Mouse (Mus musculus): ENCODE data around the gene Ehmt1. TPM values are rescaled to one million over a fixed set of nuclear protein-coding genes. Genes with fewer than 3 reads are reported as not detected.

The Ehmt1 gene
- polyA plus RNA-seq, 1 experiment from 2014 or later = 148 TPM

Small RNAs within 50 kb of the gene (microRNA-seq; reads per million reads assigned to microRNA genes)
- not detected for gene Gm22875

Other genes with a start within 250 kb of the Ehmt1 start
- 3.0 and 5.8 TPM in 2 replicates for gene Cacna1b, start 156.5 kb downstream of the Ehmt1 start, polyA plus RNA-seq (2016; fragmentation: Nextera tagmentation; extraction: Ambion mirVana)
- gene Arrdc1, start 15.6 kb upstream of the Ehmt1 start, polyA plus RNA-seq (2016; fragmentation: Nextera tagmentation; extraction: Ambion mirVana) = 15.2 and 17.4 TPM in 2 replicates
- 21.8 and 21.9 TPM in 2 replicates for gene Zmynd19, start 30.2 kb upstream of the Ehmt1 start, polyA plus RNA-seq (2016; fragmentation: Nextera tagmentation; extraction: Ambion mirVana)
- gene Dph7, start 42.8 kb upstream of the Ehmt1 start, polyA plus RNA-seq (2016; fragmentation: Nextera tagmentation; extraction: Ambion mirVana) = 31.2 and 34.1 TPM in 2 replicates
- 132 and 143 TPM in 2 replicates for gene Mrpl41, start 55.5 kb upstream of the Ehmt1 start, polyA plus RNA-seq (2016; fragmentation: Nextera tagmentation; extraction: Ambion mirVana)
- gene Pnpla7, start 56.4 kb upstream of the Ehmt1 start, polyA plus RNA-seq (2016; fragmentation: Nextera tagmentation; extraction: Ambion mirVana) = 3.3 and 4.4 TPM in 2 replicates
- 103 and 112 TPM in 2 replicates for gene Nsmf, start 134.7 kb upstream of the Ehmt1 start, polyA plus RNA-seq (2016; fragmentation: Nextera tagmentation; extraction: Ambion mirVana)
- gene Entpd8, start 160.7 kb upstream of the Ehmt1 start, polyA plus RNA-seq (2016; fragmentation: Nextera tagmentation; extraction: Ambion mirVana) = not detected in 2 replicates
- gene Noxa1, start 175.5 kb upstream of the Ehmt1 start, polyA plus RNA-seq (2016; fragmentation: Nextera tagmentation; extraction: Ambion mirVana) = 0.24 TPM in 1 of 2 replicates, not detected in the other